Mouse (Mus musculus) midbrain, embryonic 15.5 days (tissue): ENCODE measurements around the gene Snrpn. TPM values are rescaled to one million over a fixed set of nuclear protein-coding genes. Genes with fewer than 3 reads are reported as not detected.
"Not testable (repeated sequence)": the region's sequence is repeated elsewhere in the genome, so short reads cannot be mapped to it uniquely, and the experiment has no call there.

Experiments used
- ATAC-seq: fragments of 200-750 bp; cut with Nextera tagmentation; replicated peaks from 2 replicates; pipeline ENCODE4 v1.8.0; 2017; ENCODE audit warnings: moderate TSS enrichment
- H3K27ac ChIP-seq: fragments of 300-500 bp; sonication (generic); 2 replicates; pipeline ENCODE4 v1.5.1; 2015; ENCODE audit warnings: mild to moderate bottlenecking, inconsistent platforms
- H3K27me3 ChIP-seq: fragments of 300-500 bp; sonication (generic); replicated peaks from 2 replicates; pipeline ENCODE4 v1.6.1; 2015; ENCODE audit warnings: inconsistent platforms
- H3K36me3 ChIP-seq: fragments of 300-500 bp; sonication (generic); replicated peaks from 2 replicates; pipeline ENCODE4 v1.6.1; 2015; ENCODE audit warnings: inconsistent platforms
- H3K4me1 ChIP-seq: fragments of 300-500 bp; sonication (generic); 2 replicates; pipeline ENCODE4 v1.6.1; 2015; ENCODE audit warnings: inconsistent platforms
- H3K4me2 ChIP-seq: fragments of 300-500 bp; sonication (generic); 2 replicates; pipeline ENCODE4 v1.6.1; 2015; ENCODE audit warnings: inconsistent platforms, mild to moderate bottlenecking, moderate library complexity
- H3K4me3 ChIP-seq: fragments of 300-500 bp; sonication (generic); 2 replicates; pipeline ENCODE4 v1.5.1; 2015; ENCODE audit warnings: mild to moderate bottlenecking, inconsistent platforms
- H3K9ac ChIP-seq: fragments of 300-500 bp; sonication (generic); 2 replicates; pipeline ENCODE4 v1.6.1; 2015; ENCODE audit warnings: mild to moderate bottlenecking, inconsistent platforms
- H3K9me3 ChIP-seq: fragments of 300-500 bp; sonication (generic); 2 replicates; pipeline ENCODE4 v1.6.1; 2016; ENCODE audit warnings: inconsistent platforms
- WGBS: fragments of 180-500 bp; shearing (Covaris S2); methylation state at CpG from one replicate; pipeline ENCODE4 v1.1.7; 2015; ENCODE audit warnings: mixed read lengths; 5-methylcytosine and 5-hydroxymethylcytosine counted together
- polyA plus RNA-seq: library from polyadenylated mRNA; unstranded; fragments of >200 nt; fragmentation: Nextera tagmentation; extraction: Ambion mirVana; gene quantifications from 2 replicates; pipeline ENCODE4 v1.2.1, GENCODE M21; 2015

Snrpn gene
- polyA plus RNA-seq: 901 and 912 TPM in 2 replicates

DNA sequence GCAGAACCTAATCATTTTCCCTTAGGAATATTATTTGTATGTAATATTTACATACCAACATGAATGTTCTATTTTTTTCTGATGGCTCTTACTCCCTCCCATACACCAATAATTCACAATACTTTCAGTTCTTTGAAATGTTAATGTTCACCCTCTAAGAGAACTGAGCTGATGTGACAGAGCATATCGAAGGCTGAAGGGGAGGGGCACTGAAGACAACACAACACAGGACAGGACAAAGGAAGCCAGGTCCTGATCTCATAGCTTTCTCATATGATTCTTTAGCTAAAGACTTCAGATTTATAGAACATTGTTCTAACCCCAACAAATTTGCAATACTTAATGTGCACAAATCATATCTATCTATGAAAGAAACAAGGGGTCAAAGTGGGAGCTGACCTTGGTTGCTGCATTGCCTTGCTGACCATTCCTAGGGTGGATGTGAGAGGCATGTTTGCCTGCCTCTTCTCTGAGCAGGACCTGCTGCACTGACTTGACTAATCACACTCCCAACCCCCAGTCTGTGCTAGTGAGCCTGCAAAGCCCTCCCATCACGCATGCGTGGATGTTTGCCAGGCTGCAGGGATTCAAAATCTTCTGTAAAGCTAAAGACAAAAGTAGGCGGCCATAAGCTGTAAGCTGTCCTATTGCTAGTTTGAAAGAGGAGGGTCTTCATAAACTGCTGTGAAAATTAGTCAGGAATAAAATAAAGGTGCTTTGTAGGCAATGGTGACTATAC is at the start of gene Snrpn:
TSS of gene Snrpn (minus strand) at position 478 of the 739 bp plus-strand sequence.
- H3K27ac ChIP-seq: peak within 1 kb of the TSS; percentile 61
- H3K27me3 ChIP-seq: no peaks in the 10 kb centered on the region
- no peak within 1 kb of the TSS for H3K9ac ChIP-seq
- H3K9me3 ChIP-seq: no peaks in the 10 kb centered on the region
- WGBS: 42% methylated on average over 4 of the region's 4 CpGs
- no peaks in the 10 kb centered on the region for H3K4me1 ChIP-seq
- peak within 1 kb of the TSS; percentile 11; the same call in 1 of the 2 replicates for H3K4me2 ChIP-seq
- H3K4me3 ChIP-seq: no peak within 1 kb of the TSS
- H3K36me3 ChIP-seq: no peaks in the 10 kb centered on the region
- ATAC-seq: peak; percentile 84

DNA sequence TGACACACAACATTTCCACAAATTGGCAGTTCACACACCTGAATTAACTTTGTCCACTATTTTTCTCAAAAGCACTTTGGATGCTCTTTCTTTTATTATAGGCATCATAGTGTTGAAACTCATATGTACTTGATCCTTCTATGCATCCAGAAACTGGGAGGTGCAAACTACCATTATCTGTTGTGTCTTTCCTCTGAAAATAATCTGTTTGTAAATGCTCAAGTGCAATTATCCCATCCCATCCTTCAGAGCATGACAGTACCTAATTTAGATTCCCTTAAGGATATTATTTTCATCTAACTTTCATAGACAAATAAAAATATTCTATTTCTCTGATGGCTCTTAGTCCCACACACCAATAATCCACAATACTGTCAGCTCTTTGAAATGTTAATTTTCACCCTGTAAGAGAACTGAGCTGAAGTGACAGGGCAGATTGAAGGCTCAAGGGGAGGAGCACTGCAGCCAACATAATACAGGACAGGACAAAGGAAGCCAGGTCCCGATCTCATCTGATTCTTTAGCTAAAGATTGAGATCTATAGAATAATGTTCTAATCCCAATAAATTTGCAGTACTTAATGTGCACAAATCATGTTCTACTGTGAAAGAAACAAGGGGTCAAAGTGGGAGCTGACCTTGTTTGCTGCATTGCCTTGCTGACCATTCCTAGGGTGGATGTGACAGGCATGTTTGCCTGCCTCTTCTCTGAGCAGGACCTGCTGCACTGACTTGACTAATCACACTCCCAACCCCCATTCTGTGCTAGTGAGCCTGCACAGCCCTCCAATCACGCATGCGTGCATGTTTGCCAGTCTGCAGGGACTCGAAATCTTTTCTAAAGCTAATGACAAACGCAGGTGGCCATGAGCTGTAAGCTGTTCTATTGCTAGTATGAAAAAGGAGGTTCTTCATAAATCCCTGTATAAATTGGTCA is 30.5 kb upstream of the Snrpn start:
- ATAC-seq: peak; percentile 97
- peak overlapping the region; percentile 16 for H3K4me3 ChIP-seq
- H3K27ac ChIP-seq: peak overlapping the region; percentile 83
- 45% methylated on average over 5 of the region's 5 CpGs for WGBS
- no peaks in the 10 kb centered on the region; the same call in 1 of the 2 replicates for H3K9me3 ChIP-seq
- H3K4me2 ChIP-seq: peak overlapping the region; percentile 33
- H3K36me3 ChIP-seq: no peaks in the 10 kb centered on the region
- H3K4me1 ChIP-seq: no peaks in the 10 kb centered on the region
- H3K27me3 ChIP-seq: no peaks in the 10 kb centered on the region
- no peak overlapping the region for H3K9ac ChIP-seq

DNA sequence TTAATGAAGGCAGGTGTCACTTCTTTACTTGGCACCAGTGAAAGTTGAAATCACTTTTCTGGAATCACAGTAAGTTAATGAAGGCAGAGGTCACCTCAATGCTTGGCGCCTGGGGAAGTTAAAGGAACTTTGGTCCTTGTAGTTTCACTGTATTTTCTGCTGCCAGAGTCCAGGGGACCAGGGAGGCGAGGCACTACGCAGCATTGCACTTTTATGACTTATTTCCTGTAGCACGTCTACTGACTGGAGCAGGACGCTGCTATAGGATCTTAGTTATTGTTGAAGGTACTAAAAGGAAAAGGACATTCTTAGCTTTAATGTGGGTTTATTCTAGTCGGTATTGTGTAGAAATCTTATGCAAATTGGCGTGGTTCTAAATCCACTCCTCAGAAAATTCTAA is 14.7 kb downstream of the Snrpn start:
- Histone ChIP-seq H3K4me3 (no peak overlapping the region), H3K27me3 (no peaks in the 10 kb centered on the region), H3K4me1 (no peaks in the 10 kb centered on the region), H3K4me2 (no peak overlapping the region), H3K9me3 (0 out of 2 replicates have a peak, but pooled peaks cover 2% of the 10 kb centered on the region), H3K36me3 (no peaks in the 10 kb centered on the region), H3K27ac (no peak overlapping the region), H3K9ac (no peak overlapping the region)
- WGBS: 73% methylated on average over 7 of the region's 7 CpGs
- ATAC-seq: no peak

DNA sequence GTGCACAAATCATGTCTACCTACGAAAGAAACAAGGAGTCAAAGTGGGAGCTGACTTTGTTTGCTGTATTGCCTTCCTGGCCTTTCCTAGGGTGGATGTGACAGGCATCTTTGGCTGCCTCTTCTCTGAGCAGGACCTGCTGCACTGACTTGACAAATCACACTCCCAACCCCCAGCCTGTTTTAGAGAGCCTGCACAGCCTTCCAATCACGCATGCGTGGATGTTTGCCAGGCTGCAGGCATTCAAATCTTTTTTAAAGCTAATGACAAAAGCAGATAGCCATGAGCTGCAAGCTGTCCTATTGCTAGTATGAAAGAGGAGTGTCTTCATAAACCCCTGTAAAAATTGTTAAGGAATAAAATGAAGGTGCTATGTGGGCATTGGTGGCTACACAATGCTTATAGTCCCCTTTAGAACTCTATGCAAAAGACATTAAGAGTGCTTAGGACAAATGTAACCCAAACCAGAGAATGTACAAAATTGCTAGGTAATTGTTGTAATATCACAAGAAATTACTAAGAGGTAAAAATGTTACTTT is 16.9 kb downstream of the Snrpn start:
- not testable (repeated sequence) for H3K9me3 ChIP-seq, ATAC-seq, H3K9ac ChIP-seq, H3K4me2 ChIP-seq, H3K4me1 ChIP-seq, H3K27me3 ChIP-seq, H3K4me3 ChIP-seq, H3K36me3 ChIP-seq
- 0 out of 2 replicates have a peak overlapping the region, but pooled peaks have one; percentile 42 for H3K27ac ChIP-seq
- 56% methylated on average over 3 of the region's 3 CpGs for WGBS

DNA sequence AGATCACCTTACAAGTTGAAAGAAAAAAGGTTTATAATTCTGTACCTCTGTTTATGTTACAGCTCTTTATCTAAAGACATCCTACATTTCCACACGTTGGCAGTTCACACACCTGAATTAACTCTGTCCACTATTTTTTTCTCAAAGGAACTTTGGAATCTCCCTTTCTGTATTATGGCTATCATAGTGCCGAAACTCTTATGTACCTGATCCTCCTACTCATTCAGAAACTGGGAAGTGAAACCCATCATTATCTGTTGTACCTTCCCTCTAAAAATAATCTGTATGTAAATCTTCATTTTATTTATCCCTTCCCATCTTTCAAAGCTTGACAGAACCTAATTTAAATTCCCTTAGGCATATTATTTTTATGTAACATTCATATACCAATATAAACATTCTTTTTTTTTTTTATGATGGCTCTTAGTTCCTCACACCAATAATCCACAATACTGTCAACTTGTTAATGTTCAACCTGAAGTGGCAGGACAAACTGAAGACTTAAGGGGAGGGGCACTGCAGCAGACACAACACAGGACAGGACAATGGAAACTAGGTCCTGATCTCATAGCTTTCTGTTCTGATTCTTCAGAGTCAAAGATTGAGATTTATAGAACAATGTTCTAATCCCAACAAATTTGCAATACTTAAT is 17.5 kb downstream of the Snrpn start:
- 0 out of 2 replicates have a peak overlapping the region, but pooled peaks have one; percentile 42 for H3K27ac ChIP-seq
- ATAC-seq: no peak
- 64% methylated on average over 2 of the region's 2 CpGs for WGBS

DNA sequence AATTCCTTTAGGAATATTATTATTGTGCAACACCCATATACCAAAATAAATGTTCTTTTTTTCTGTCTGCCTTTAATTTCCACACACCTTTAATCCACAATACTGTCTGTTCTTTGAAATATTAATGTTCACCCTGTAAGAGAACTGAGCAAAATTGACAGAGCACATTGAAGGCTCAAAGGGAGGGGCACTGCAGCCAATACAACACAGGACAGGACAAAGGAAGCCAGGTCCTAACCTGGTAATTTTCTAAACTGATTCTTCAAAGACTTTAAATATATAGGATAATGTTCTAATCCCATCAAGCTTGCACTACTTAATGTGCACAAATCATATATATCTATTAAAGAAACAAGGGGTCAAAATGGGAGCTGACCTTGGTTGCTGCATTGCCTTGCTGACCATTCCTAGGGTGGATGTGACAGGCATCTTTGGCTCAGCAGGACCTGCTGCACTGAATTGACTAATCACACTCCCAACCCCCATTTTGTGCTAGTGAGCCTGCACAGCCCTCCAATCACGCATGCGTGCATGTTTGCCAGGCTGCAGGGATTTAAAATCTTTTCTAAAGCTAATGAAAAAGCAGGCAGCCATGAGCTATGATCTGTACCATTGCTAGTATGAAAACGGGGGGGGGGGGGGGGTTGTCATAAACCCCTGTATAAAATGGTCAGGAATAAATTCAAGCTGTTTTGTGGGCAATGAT is 42.7 kb downstream of the Snrpn start:
- 48% methylated on average over 3 of the region's 3 CpGs for WGBS

More for the DNA sequence above, 17.5 kb downstream of the Snrpn start:
- Histone ChIP-seq H3K4me3 (no peak overlapping the region), H3K9ac (no peak overlapping the region), H3K4me2 (no peak overlapping the region), H3K27me3 (no peaks in the 10 kb centered on the region), H3K9me3 (0 out of 2 replicates have a peak, but pooled peaks cover 2% of the 10 kb centered on the region), H3K4me1 (no peaks in the 10 kb centered on the region), H3K36me3 (no peaks in the 10 kb centered on the region)

DNA sequence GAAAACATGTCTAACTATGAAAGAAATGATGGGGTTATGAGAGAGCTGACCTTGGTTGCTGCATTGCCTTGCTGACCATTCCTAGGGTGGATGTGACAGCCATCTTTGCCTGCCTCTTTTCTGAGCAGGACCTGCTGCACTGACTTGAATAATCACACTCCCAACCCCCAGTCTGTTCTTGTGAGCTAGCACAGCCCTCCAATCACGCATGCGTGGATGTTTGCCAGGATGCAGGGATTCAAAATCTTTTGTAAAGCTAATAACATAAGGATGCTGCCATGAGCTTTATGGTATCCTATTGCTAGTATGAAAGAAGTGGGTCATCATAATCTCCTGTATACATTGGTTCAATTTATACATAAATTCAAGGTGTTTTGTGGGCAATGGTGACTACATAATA is 63.7 kb downstream of the Snrpn start:
- Histone ChIP-seq H3K4me3 (no peak overlapping the region), H3K9ac (no peak overlapping the region), H3K4me2 (no peak overlapping the region), H3K36me3 (no peaks in the 10 kb centered on the region), H3K4me1 (no peaks in the 10 kb centered on the region), H3K27me3 (no peaks in the 10 kb centered on the region), H3K27ac (no peak overlapping the region), H3K9me3 (no peaks in the 10 kb centered on the region; the same call in 1 of the 2 replicates)
- 0 out of 2 replicates have a peak, but pooled peaks have one; percentile 48 for ATAC-seq
- 62% methylated on average over 2 of the region's 2 CpGs for WGBS

More for the DNA sequence above, 42.7 kb downstream of the Snrpn start:
- H3K36me3 ChIP-seq: no peaks in the 10 kb centered on the region
- no peaks in the 10 kb centered on the region for H3K27me3 ChIP-seq
- H3K4me2 ChIP-seq: peak overlapping the region; percentile 27; the same call in 1 of the 2 replicates
- ATAC-seq: peak; percentile 93
- peak overlapping the region; percentile 76 for H3K27ac ChIP-seq
- H3K4me1 ChIP-seq: no peaks in the 10 kb centered on the region
- H3K9me3 ChIP-seq: no peaks in the 10 kb centered on the region
- no peak overlapping the region for H3K9ac ChIP-seq
- H3K4me3 ChIP-seq: peak overlapping the region; percentile 10

DNA sequence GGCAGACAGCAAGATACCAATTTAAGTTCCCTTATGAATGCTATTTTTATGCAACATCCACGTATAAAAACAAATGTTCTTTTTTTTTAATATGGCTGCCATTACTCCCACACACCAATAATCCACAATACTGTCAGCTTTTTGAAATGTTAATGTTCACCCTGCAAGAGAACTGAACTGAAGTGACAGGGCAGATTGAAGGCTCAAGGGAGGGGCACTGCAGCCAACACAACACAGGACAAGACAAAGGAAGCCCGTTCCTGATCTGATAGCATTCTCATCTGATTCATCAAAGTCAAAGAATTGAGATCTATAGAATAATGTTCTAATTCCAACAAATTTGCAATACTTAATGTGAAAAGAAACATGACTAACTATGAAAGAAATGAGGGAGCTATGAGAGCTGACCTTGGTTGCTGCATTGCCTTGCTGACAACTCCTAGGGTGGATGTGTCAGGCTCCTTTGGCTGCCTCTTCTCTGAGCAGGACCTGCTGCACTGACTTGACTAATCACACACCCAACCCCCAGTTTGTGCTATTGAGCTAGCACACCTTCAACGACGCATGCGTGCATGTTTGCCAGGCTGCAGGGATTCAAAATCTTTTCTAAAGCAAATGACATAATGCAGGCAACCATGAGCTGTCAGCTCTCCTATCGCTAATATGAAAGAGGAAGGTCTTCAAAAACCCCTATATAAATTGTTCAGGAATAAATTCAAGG is 92.4 kb downstream of the Snrpn start:
- Histone ChIP-seq H3K4me2 (peak overlapping the region; percentile 25), H3K9ac (peak overlapping the region; percentile 31)
- WGBS: 58% methylated on average over 6 of the region's 6 CpGs

DNA sequence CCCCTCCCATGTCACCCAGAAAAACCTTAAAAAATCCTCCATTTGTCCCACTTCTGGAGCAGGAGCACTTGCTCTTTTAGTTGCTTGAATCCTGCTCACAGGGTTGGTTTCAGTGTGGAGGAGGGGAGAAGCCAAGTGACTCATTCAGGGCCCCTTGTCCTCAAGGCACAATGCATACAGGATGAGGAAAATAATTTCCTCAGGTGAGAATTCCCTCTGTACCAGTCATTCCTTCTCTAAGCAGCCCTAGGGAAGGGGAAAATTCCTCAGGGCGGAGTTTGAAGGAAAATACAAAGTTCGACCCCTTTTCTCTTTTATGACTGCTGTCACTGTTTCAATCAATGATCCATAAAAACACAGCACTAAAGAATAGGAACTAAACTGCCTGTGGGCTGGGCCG is 126.8 kb downstream of the Snrpn start:
- H3K36me3 ChIP-seq: no peaks in the 10 kb centered on the region
- no peak overlapping the region for H3K4me3 ChIP-seq
- no peaks in the 10 kb centered on the region for H3K4me1 ChIP-seq
- no peak overlapping the region for H3K27ac ChIP-seq
- no peaks in the 10 kb centered on the region for H3K27me3 ChIP-seq
- no peak for ATAC-seq
- 78% methylated on average over 3 of the region's 3 CpGs for WGBS
- H3K4me2 ChIP-seq: no peak overlapping the region
- no peaks in the 10 kb centered on the region for H3K9me3 ChIP-seq
- no peak overlapping the region for H3K9ac ChIP-seq

More for the DNA sequence above, 92.4 kb downstream of the Snrpn start:
- Histone ChIP-seq H3K4me3 (peak overlapping the region; percentile 30), H3K9me3 (no peaks in the 10 kb centered on the region), H3K36me3 (no peaks in the 10 kb centered on the region), H3K4me1 (no peaks in the 10 kb centered on the region), H3K27me3 (no peaks in the 10 kb centered on the region), H3K27ac (peak overlapping the region; percentile 74)
- peak; percentile 90 for ATAC-seq

DNA sequence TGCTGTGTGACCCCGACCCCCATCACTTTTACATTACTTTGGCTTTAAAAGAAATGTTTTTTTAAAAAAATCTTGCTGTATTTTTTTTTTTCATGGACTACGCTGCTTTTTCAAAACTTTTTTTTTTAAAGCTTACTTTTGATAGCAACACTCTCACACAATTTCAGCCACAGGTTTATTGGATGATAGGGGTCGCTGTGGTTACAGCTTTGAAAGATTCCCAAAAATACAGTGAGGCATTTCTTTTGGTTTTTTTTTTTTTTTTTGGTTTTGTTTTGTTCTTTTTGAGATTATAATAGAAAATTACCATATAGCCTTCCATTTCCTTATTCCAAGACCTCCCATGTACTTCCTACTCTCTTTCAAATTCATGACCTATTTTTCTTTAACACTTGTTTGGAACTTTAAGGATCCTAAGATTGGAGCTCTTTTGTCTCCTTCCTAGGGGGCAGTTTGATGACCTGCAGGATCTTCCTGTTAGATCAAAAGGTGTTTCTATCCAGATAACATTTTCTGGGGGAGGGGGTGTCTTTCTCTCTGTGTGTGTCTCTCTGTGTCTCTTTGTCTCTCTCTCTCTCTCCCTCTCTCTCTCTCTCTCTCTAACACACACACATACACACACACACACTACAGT is 132.2 kb downstream of the Snrpn start:
- Histone ChIP-seq H3K36me3 (no peaks in the 10 kb centered on the region), H3K9ac (no peak overlapping the region), H3K27me3 (no peaks in the 10 kb centered on the region), H3K4me2 (no peak overlapping the region), H3K4me1 (no peaks in the 10 kb centered on the region), H3K9me3 (peaks cover 9% of the 10 kb centered on the region), H3K27ac (no peak overlapping the region), H3K4me3 (no peak overlapping the region)
- ATAC-seq: no peak
- 46% methylated on average over 3 of the region's 3 CpGs for WGBS
